Mouse (Mus musculus): ENCODE results near the gene Fbxw7. TPM values are rescaled to one million over a fixed set of nuclear protein-coding genes. Genes with fewer than 3 reads are reported as not detected.
A peak's percentile ranks its signal among the peaks of the same experiment; 100 is the strongest.

The Fbxw7 gene
- polyA plus RNA-seq, 1 experiment from 2014 or later, result 14.1 TPM

GRCm38 (mm10) chr3:84935729-84936128 lies 120.7 kb downstream of the Fbxw7 start:
- Histone ChIP-seq H3K36me3 (no peaks in the 10 kb centered on the region), H3K4me3 (replicated peaks) (no peak overlapping the region), H3K4me2 (no peak overlapping the region), H3K27me3 (replicated peaks) (no peaks in the 10 kb centered on the region), H3K4me1 (no peaks in the 10 kb centered on the region), H3K9ac (no peak overlapping the region), H3K9me3 (no peaks in the 10 kb centered on the region), H3K27ac (no peak overlapping the region)
- ATAC-seq (ENCODE audit: insufficient read depth, low FRiP score, low read depth), result no peak
- WGBS, result 84% methylated on average over 1 of the region's 1 CpGs

GRCm38 (mm10) chr3:84936252-84936651 lies 121.2 kb downstream of the Fbxw7 start:
- H3K27me3 ChIP-seq (replicated peaks), result no peaks in the 10 kb centered on the region
- no peaks in the 10 kb centered on the region for H3K4me1 ChIP-seq
- 41% methylated on average over 2 of the region's 2 CpGs for WGBS
- H3K27ac ChIP-seq, result no peak overlapping the region
- H3K4me3 ChIP-seq (replicated peaks), result no peak overlapping the region
- no peak overlapping the region for H3K9ac ChIP-seq
- no peak overlapping the region for H3K4me2 ChIP-seq
- H3K9me3 ChIP-seq, result no peaks in the 10 kb centered on the region
- no peak for ATAC-seq (ENCODE audit: insufficient read depth, low FRiP score, low read depth)
- H3K36me3 ChIP-seq, result no peaks in the 10 kb centered on the region

GRCm38 (mm10) chr3:84936956-84937355 lies 121.9 kb downstream of the Fbxw7 start:
- WGBS, result 72% methylated on average over 5 of the region's 5 CpGs
- no peaks in the 10 kb centered on the region for H3K4me1 ChIP-seq
- no peak overlapping the region for H3K4me2 ChIP-seq
- H3K4me3 ChIP-seq (replicated peaks), result no peak overlapping the region
- no peaks in the 10 kb centered on the region for H3K36me3 ChIP-seq
- H3K27ac ChIP-seq, result no peak overlapping the region
- H3K9ac ChIP-seq, result no peak overlapping the region
- no peaks in the 10 kb centered on the region for H3K9me3 ChIP-seq
- no peaks in the 10 kb centered on the region for H3K27me3 ChIP-seq (replicated peaks)
- no peak for ATAC-seq (ENCODE audit: insufficient read depth, low FRiP score, low read depth)

GRCm38 (mm10) chr3:84937360-84938355 lies 122.6 kb downstream of the Fbxw7 start:
- no peak overlapping the region for H3K9ac ChIP-seq
- H3K4me2 ChIP-seq, result no peak overlapping the region
- H3K27me3 ChIP-seq (replicated peaks), result no peaks in the 10 kb centered on the region
- peak; percentile 58; the same call in 1 of the 2 replicates for ATAC-seq (ENCODE audit: insufficient read depth, low FRiP score, low read depth)
- no peaks in the 10 kb centered on the region for H3K9me3 ChIP-seq
- no peaks in the 10 kb centered on the region for H3K36me3 ChIP-seq
- WGBS, result 72% methylated on average over 12 of the region's 12 CpGs
- H3K27ac ChIP-seq, result no peak overlapping the region
- H3K4me3 ChIP-seq (replicated peaks), result no peak overlapping the region
- no peaks in the 10 kb centered on the region for H3K4me1 ChIP-seq

DNA sequence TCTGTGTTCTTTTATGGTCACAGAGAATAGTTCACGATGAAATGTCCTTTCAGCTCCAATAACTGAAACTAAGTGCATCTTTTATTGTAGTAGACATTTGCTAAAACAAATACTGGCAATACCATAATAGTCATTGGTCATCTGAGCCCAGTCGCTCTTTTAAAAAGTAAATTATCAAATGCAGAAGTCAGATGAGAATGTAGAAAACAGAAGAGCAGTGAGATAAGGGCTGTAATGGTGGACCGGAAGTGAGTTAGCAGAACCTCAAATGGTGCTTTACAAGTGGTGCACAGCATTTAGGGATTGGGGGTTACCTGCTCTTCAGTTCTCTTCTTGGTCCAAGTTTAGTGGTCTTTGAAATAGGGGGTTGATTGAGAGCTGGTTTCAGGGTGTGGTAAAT lies 129.9 kb downstream of the Fbxw7 start:
- Histone ChIP-seq H3K27ac (no peak overlapping the region), H3K36me3 (no peaks in the 10 kb centered on the region), H3K9me3 (no peaks in the 10 kb centered on the region), H3K4me1 (no peaks in the 10 kb centered on the region), H3K27me3 (replicated peaks) (no peaks in the 10 kb centered on the region), H3K4me2 (no peak overlapping the region), H3K4me3 (replicated peaks) (no peak overlapping the region), H3K9ac (no peak overlapping the region)
- 82% methylated on average over 3 of the region's 3 CpGs for WGBS
- no peak for ATAC-seq (ENCODE audit: insufficient read depth, low FRiP score, low read depth)

DNA sequence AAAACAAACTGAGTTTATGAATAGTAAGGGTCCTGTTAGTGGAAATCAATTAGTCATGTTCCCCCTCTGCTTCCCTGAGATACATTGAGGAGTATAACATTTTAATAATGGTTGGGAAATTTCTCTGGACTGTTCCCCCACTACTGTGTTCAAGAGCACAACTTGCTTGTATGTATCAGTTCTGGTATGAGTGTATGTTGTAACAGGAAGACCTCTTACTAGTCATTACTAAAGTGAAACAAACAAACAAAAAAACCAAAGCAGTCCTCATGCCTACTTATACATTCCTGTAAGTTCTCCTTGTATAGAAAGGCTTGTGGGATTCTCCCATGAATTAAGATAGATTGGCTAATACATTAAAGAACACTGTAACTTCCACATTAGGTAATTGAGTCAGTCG lies 131.3 kb downstream of the Fbxw7 start:
- H3K9me3 ChIP-seq, result no peaks in the 10 kb centered on the region
- WGBS, result 86% methylated on average over 1 of the region's 1 CpGs
- H3K27me3 ChIP-seq (replicated peaks), result no peaks in the 10 kb centered on the region
- H3K4me1 ChIP-seq, result no peaks in the 10 kb centered on the region
- no peak for ATAC-seq (ENCODE audit: insufficient read depth, low FRiP score, low read depth)
- H3K36me3 ChIP-seq, result no peaks in the 10 kb centered on the region
- H3K9ac ChIP-seq, result no peak overlapping the region
- no peak overlapping the region for H3K4me3 ChIP-seq (replicated peaks)
- H3K4me2 ChIP-seq, result no peak overlapping the region
- no peak overlapping the region for H3K27ac ChIP-seq

DNA sequence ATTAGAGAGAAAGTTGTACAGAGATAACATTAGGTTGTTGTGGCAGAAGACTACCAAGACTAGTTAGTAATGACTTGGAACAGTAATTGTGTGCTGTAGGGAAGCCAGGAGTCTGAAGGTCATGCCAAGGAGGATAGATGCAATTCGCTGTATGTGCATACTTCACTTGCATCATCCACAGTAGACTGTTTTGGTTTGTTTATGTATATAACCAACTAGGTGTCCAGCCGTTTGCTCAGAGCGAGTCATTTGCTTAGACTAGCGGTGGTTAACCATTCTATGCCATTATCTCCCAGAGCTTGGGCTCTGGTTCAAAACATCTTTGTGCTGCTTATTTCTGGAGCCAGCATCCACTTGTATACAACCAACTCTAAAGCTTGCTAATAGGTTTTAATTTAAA lies 134.3 kb downstream of the Fbxw7 start:
- ATAC-seq (ENCODE audit: insufficient read depth, low FRiP score, low read depth), result no peak
- WGBS, result 75% methylated on average over 4 of the region's 4 CpGs
- Histone ChIP-seq H3K36me3 (no peaks in the 10 kb centered on the region), H3K27me3 (replicated peaks) (no peaks in the 10 kb centered on the region), H3K9ac (no peak overlapping the region), H3K9me3 (no peaks in the 10 kb centered on the region), H3K4me2 (no peak overlapping the region), H3K4me3 (replicated peaks) (no peak overlapping the region), H3K4me1 (no peaks in the 10 kb centered on the region), H3K27ac (no peak overlapping the region)

- Histone ChIP-seq H3K27ac (peak overlapping the region; percentile 83), H3K4me3 (replicated peaks) (peak overlapping the region; percentile 44), H3K9me3 (no peaks in the 10 kb centered on the region), H3K4me2 (peak overlapping the region; percentile 62), H3K9ac (no peak overlapping the region), H3K36me3 (no peaks in the 10 kb centered on the region), H3K27me3 (replicated peaks) (no peaks in the 10 kb centered on the region), H3K4me1 (no peaks in the 10 kb centered on the region)
- 22% methylated on average over 2 of the region's 2 CpGs for WGBS
- no peak for ATAC-seq (ENCODE audit: insufficient read depth, low FRiP score, low read depth)
These were observed 136.6 kb downstream of the Fbxw7 start for GRCm38 (mm10) chr3:84951698-84952097.

DNA sequence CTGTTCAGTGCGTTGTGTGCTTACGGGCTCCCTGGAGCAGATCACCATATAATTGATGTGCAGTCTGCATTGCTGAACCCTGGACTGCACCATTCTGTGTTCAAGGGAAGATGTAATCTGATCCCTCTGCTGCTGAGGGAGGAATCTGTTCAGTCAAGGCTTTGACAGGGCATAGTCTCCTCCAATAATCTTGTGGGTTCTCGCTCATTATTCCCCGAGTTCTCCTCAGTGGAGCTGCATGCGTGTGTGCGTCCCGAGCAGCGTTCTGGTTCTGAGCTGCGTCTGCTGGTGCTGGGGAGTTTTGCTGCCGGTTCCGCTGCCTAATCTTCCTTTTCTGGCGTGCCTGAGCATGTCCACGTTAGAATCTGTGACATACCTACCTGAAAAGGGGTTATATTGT lies 137.1 kb downstream of the Fbxw7 start:
- ATAC-seq (ENCODE audit: insufficient read depth, low FRiP score, low read depth), result peak; percentile 95

DNA sequence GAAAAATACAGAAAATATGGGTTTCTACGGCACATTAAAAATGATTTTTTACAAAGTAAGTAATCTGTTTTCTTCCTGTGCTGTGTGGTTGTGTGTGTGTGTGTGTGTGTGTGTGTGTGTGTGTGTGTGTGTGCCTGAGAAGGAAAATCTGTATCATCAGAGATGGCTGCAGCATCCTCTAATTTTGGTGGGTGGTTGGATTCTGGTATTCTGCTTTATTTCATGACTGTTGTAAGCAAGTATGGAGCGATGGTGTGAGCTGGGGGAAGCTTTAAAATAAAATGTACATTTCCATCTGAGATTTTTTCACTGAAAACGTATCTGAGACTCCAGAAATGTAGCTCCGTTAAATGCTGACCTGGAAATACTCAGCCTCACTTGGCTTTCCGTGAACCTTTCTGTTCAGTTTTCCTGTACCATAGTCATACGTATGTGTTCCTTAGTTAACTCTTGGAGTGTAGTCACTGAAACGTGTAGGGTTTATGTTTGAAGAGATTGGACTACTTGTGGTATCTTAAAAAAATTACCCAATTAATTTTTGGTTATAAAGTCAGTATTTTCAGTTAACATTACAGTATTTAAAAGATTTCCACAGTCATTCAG lies 137.6 kb downstream of the Fbxw7 start:
- Histone ChIP-seq H3K27me3 (replicated peaks) (no peaks in the 10 kb centered on the region), H3K9ac (peak overlapping the region; percentile 30; the same call in 1 of the 2 replicates), H3K36me3 (no peaks in the 10 kb centered on the region), H3K27ac (peak overlapping the region; percentile 83), H3K4me2 (peak overlapping the region; percentile 62), H3K4me3 (replicated peaks) (peak overlapping the region; percentile 44), H3K4me1 (no peaks in the 10 kb centered on the region), H3K9me3 (no peaks in the 10 kb centered on the region)
- WGBS, result 46% methylated on average over 7 of the region's 7 CpGs
- ATAC-seq (ENCODE audit: insufficient read depth, low FRiP score, low read depth), result no peak

More for the DNA sequence above, 137.1 kb downstream of the Fbxw7 start:
- Histone ChIP-seq H3K36me3 (no peaks in the 10 kb centered on the region), H3K27me3 (replicated peaks) (no peaks in the 10 kb centered on the region), H3K9me3 (no peaks in the 10 kb centered on the region), H3K9ac (peak overlapping the region; percentile 30; the same call in 1 of the 2 replicates), H3K4me3 (replicated peaks) (peak overlapping the region; percentile 44), H3K27ac (peak overlapping the region; percentile 83), H3K4me2 (peak overlapping the region; percentile 62), H3K4me1 (no peaks in the 10 kb centered on the region)
- WGBS, result 13% methylated on average over 13 of the region's 13 CpGs

DNA sequence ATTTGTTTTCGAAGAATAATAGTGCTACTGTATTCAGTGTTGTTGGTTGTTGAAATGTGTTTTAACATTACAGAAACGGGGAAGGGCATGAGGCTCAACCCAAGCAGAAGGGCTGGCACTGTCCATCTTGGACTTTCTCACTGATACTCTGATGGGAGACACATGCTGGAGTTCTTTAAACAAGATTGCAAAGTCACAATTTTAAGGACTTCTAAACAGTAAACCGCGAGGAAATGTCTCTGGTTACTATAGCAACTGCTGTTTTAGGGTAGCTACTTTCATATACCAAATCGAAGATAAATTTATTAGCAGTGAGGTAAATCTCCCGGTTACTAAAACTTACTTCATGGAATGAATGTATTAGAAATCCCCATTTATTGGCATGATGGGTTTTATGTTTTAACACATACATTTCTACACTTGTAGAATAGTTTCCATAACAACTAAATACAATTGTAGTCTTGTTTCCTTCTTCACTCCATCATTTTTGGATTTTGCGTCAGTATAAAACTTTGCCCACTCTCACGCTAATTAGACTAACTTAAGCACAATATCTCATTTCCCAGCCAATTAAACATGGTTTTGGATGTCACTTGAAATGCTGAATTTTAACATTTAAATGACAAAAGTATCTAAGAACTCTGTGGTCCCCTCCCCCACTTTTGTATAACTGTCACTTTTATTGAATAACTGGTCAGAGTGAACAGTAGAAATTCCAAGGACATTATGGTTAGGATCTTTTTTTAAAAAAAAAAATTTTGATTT lies 140.1 kb downstream of the Fbxw7 start:
- ATAC-seq (ENCODE audit: insufficient read depth, low FRiP score, low read depth), result no peak
- H3K9me3 ChIP-seq, result no peaks in the 10 kb centered on the region
- H3K4me1 ChIP-seq, result no peaks in the 10 kb centered on the region
- H3K9ac ChIP-seq, result no peak overlapping the region
- no peaks in the 10 kb centered on the region for H3K36me3 ChIP-seq
- H3K27ac ChIP-seq, result no peak overlapping the region
- no peaks in the 10 kb centered on the region for H3K27me3 ChIP-seq (replicated peaks)
- H3K4me2 ChIP-seq, result no peak overlapping the region
- WGBS, result 87% methylated on average over 8 of the region's 8 CpGs
- no peak overlapping the region for H3K4me3 ChIP-seq (replicated peaks)
